Mouse (Mus musculus) c-Kit-positive CD71-negative TER-119-negative erythroid progenitor cells, embryonic 14.5 days (primary cell): ENCODE data around the gene Lmo7.

Experiments used
- DNase-seq: peaks from one replicate; pipeline ENCODE4 v3.0.0-alpha.2; 2013; ENCODE audit warnings: low read depth

Lmo7 gene

GRCm38 (mm10) chr14:101838231-101838839 is 108.6 kb downstream of the Lmo7 start:
- DNase-seq: no peak

GRCm38 (mm10) chr14:101839771-101840731 is 110.3 kb downstream of the Lmo7 start:
- DNase-seq: no peak

- DNase-seq: no peak
Observed at GRCm38 (mm10) chr14:101841271-101841670, 111.5 kb downstream of the Lmo7 start.

- no peak for DNase-seq
Observed at GRCm38 (mm10) chr14:101842521-101842920, 112.8 kb downstream of the Lmo7 start.

GRCm38 (mm10) chr14:101843443-101843842 is 113.7 kb downstream of the Lmo7 start:
- DNase-seq: no peak

GRCm38 (mm10) chr14:101844467-101844866 is 114.7 kb downstream of the Lmo7 start:
- no peak for DNase-seq

- no peak for DNase-seq
Observed at GRCm38 (mm10) chr14:101846097-101846882, 116.5 kb downstream of the Lmo7 start.

- no peak for DNase-seq
Observed at GRCm38 (mm10) chr14:101847520-101847919, 117.8 kb downstream of the Lmo7 start.

- DNase-seq: no peak
Observed at GRCm38 (mm10) chr14:101852584-101853195, 122.9 kb downstream of the Lmo7 start.

GRCm38 (mm10) chr14:101853207-101853606 is 123.5 kb downstream of the Lmo7 start:
- DNase-seq: no peak

GRCm38 (mm10) chr14:101853722-101854121 is 124.0 kb downstream of the Lmo7 start:
- no peak for DNase-seq

- DNase-seq: no peak
Observed at GRCm38 (mm10) chr14:101854226-101854625, 124.5 kb downstream of the Lmo7 start.

GRCm38 (mm10) chr14:101859305-101859886 is 129.6 kb downstream of the Lmo7 start:
- DNase-seq: no peak

- DNase-seq: no peak
Observed at GRCm38 (mm10) chr14:101862088-101862487, 132.3 kb downstream of the Lmo7 start.

- DNase-seq: no peak
Observed at GRCm38 (mm10) chr14:101867071-101867733, 137.4 kb downstream of the Lmo7 start.

GRCm38 (mm10) chr14:101869145-101869544 is 139.4 kb downstream of the Lmo7 start:
- no peak for DNase-seq

- no peak for DNase-seq
Observed at GRCm38 (mm10) chr14:101869661-101870060, 139.9 kb downstream of the Lmo7 start.

GRCm38 (mm10) chr14:101870171-101870902 is 140.6 kb downstream of the Lmo7 start:
- DNase-seq: no peak

GRCm38 (mm10) chr14:101872846-101873245 is 143.1 kb downstream of the Lmo7 start:
- DNase-seq: no peak

GRCm38 (mm10) chr14:101878346-101879049 is 148.7 kb downstream of the Lmo7 start:
- DNase-seq: no peak
